Mouse (Mus musculus): ENCODE measurements around the gene Kdm2b. TPM values are rescaled to one million over a fixed set of nuclear protein-coding genes. Genes with fewer than 3 reads are reported as not detected.

The Kdm2b gene
- polyA plus RNA-seq, 1 experiment from 2014 or later, result 33.2 TPM

- peak; percentile 96 for ATAC-seq (ENCODE audit: insufficient read depth, low FRiP score)
- H3K9me3 ChIP-seq (replicated peaks; ENCODE audit: control insufficient read depth, low read length), result no peaks in the 10 kb centered on the region
- peaks cover 34% of the 10 kb centered on the region for H3K4me1 ChIP-seq (ENCODE audit: control insufficient read depth, insufficient read depth, low read length)
- H3K4me3 ChIP-seq (replicated peaks; ENCODE audit: low read length), result peak within 1 kb of the TSS; percentile 84
- peak within 1 kb of the TSS; percentile 68 for H3K4me2 ChIP-seq (ENCODE audit: low read depth, low read length)
- WGBS, result under 1% methylated on average over 93 of the region's 106 CpGs
- peak within 1 kb of the TSS; percentile 98 for H3K27ac ChIP-seq (ENCODE audit: low read length)
- no peaks in the 10 kb centered on the region for H3K36me3 ChIP-seq (ENCODE audit: control insufficient read depth, insufficient read depth, low read length)
- no peaks in the 10 kb centered on the region for H3K27me3 ChIP-seq (ENCODE audit: control insufficient read depth, insufficient read depth, low read length)
- H3K9ac ChIP-seq (ENCODE audit: low read length), result peak within 1 kb of the TSS; percentile 90
Measured at GRCm38 (mm10) chr5:123014753-123015701, 25.4 kb upstream of the Kdm2b start, which contains the start of gene Orai1. Gene Orai1 (plus strand): TSS chr5:123015074.

GRCm38 (mm10) chr5:123013599-123014315 is 24.1 kb upstream of the Kdm2b start:
- Histone ChIP-seq H3K4me1 (ENCODE audit: control insufficient read depth, insufficient read depth, low read length) (peaks cover 35% of the 10 kb centered on the region), H3K4me3 (replicated peaks; ENCODE audit: low read length) (no peak overlapping the region), H3K9me3 (replicated peaks; ENCODE audit: control insufficient read depth, low read length) (no peaks in the 10 kb centered on the region), H3K36me3 (ENCODE audit: control insufficient read depth, insufficient read depth, low read length) (no peaks in the 10 kb centered on the region), H3K27ac (ENCODE audit: low read length) (peak overlapping the region; percentile 88), H3K4me2 (ENCODE audit: low read depth, low read length) (no peak overlapping the region), H3K9ac (ENCODE audit: low read length) (no peak overlapping the region), H3K27me3 (ENCODE audit: control insufficient read depth, insufficient read depth, low read length) (no peaks in the 10 kb centered on the region)
- no peak for ATAC-seq (ENCODE audit: insufficient read depth, low FRiP score)
- 54% methylated on average over 9 of the region's 9 CpGs for WGBS

- no peak overlapping the region for H3K9ac ChIP-seq (ENCODE audit: low read length)
- ATAC-seq (ENCODE audit: insufficient read depth, low FRiP score), result no peak
- no peak overlapping the region for H3K4me3 ChIP-seq (replicated peaks; ENCODE audit: low read length)
- H3K4me2 ChIP-seq (ENCODE audit: low read depth, low read length), result no peak overlapping the region
- no peaks in the 10 kb centered on the region for H3K27me3 ChIP-seq (ENCODE audit: control insufficient read depth, insufficient read depth, low read length)
- 91% methylated on average over 9 of the region's 9 CpGs for WGBS
- peaks cover 27% of the 10 kb centered on the region for H3K4me1 ChIP-seq (ENCODE audit: control insufficient read depth, insufficient read depth, low read length)
- no peaks in the 10 kb centered on the region for H3K9me3 ChIP-seq (replicated peaks; ENCODE audit: control insufficient read depth, low read length)
- H3K27ac ChIP-seq (ENCODE audit: low read length), result no peak overlapping the region
- no peaks in the 10 kb centered on the region for H3K36me3 ChIP-seq (ENCODE audit: control insufficient read depth, insufficient read depth, low read length)
Measured at GRCm38 (mm10) chr5:123011705-123012104, 22.1 kb upstream of the Kdm2b start.

GRCm38 (mm10) chr5:123010806-123011205 is 21.2 kb upstream of the Kdm2b start:
- Histone ChIP-seq H3K4me3 (replicated peaks; ENCODE audit: low read length) (no peak overlapping the region), H3K9me3 (replicated peaks; ENCODE audit: control insufficient read depth, low read length) (no peaks in the 10 kb centered on the region), H3K27ac (ENCODE audit: low read length) (peak overlapping the region; percentile 69; the same call in 1 of the 2 replicates), H3K9ac (ENCODE audit: low read length) (no peak overlapping the region), H3K36me3 (ENCODE audit: control insufficient read depth, insufficient read depth, low read length) (no peaks in the 10 kb centered on the region), H3K27me3 (ENCODE audit: control insufficient read depth, insufficient read depth, low read length) (no peaks in the 10 kb centered on the region), H3K4me1 (ENCODE audit: control insufficient read depth, insufficient read depth, low read length) (peaks cover 19% of the 10 kb centered on the region), H3K4me2 (ENCODE audit: low read depth, low read length) (no peak overlapping the region)
- no peak for ATAC-seq (ENCODE audit: insufficient read depth, low FRiP score)
- 96% methylated on average over 6 of the region's 6 CpGs for WGBS

- Histone ChIP-seq H3K27ac (ENCODE audit: low read length) (peak overlapping the region; percentile 69; the same call in 1 of the 2 replicates), H3K4me3 (replicated peaks; ENCODE audit: low read length) (no peak overlapping the region), H3K9me3 (replicated peaks; ENCODE audit: control insufficient read depth, low read length) (no peaks in the 10 kb centered on the region), H3K27me3 (ENCODE audit: control insufficient read depth, insufficient read depth, low read length) (no peaks in the 10 kb centered on the region), H3K4me2 (ENCODE audit: low read depth, low read length) (no peak overlapping the region), H3K36me3 (ENCODE audit: control insufficient read depth, insufficient read depth, low read length) (no peaks in the 10 kb centered on the region), H3K4me1 (ENCODE audit: control insufficient read depth, insufficient read depth, low read length) (peaks cover 18% of the 10 kb centered on the region), H3K9ac (ENCODE audit: low read length) (no peak overlapping the region)
- no peak for ATAC-seq (ENCODE audit: insufficient read depth, low FRiP score)
- 43% methylated on average over 11 of the region's 11 CpGs for WGBS
Measured at GRCm38 (mm10) chr5:123009873-123010272, 20.2 kb upstream of the Kdm2b start.

- Histone ChIP-seq H3K36me3 (ENCODE audit: control insufficient read depth, insufficient read depth, low read length) (no peaks in the 10 kb centered on the region), H3K27ac (ENCODE audit: low read length) (peak overlapping the region; percentile 69), H3K27me3 (ENCODE audit: control insufficient read depth, insufficient read depth, low read length) (no peaks in the 10 kb centered on the region), H3K4me3 (replicated peaks; ENCODE audit: low read length) (no peak overlapping the region), H3K4me1 (ENCODE audit: control insufficient read depth, insufficient read depth, low read length) (peaks cover 13% of the 10 kb centered on the region), H3K9me3 (replicated peaks; ENCODE audit: control insufficient read depth, low read length) (no peaks in the 10 kb centered on the region), H3K4me2 (ENCODE audit: low read depth, low read length) (no peak overlapping the region), H3K9ac (ENCODE audit: low read length) (no peak overlapping the region)
- 55% methylated on average over 7 of the region's 7 CpGs for WGBS
- no peak for ATAC-seq (ENCODE audit: insufficient read depth, low FRiP score)
Measured at GRCm38 (mm10) chr5:123008877-123009493, 19.4 kb upstream of the Kdm2b start.

- Histone ChIP-seq H3K4me3 (replicated peaks; ENCODE audit: low read length) (no peak overlapping the region), H3K4me1 (ENCODE audit: control insufficient read depth, insufficient read depth, low read length) (peaks cover 11% of the 10 kb centered on the region), H3K36me3 (ENCODE audit: control insufficient read depth, insufficient read depth, low read length) (no peaks in the 10 kb centered on the region), H3K9me3 (replicated peaks; ENCODE audit: control insufficient read depth, low read length) (no peaks in the 10 kb centered on the region), H3K9ac (ENCODE audit: low read length) (peak overlapping the region; percentile 29; the same call in 1 of the 2 replicates), H3K4me2 (ENCODE audit: low read depth, low read length) (no peak overlapping the region), H3K27me3 (ENCODE audit: control insufficient read depth, insufficient read depth, low read length) (no peaks in the 10 kb centered on the region), H3K27ac (ENCODE audit: low read length) (no peak overlapping the region)
- 57% methylated on average over 19 of the region's 19 CpGs for WGBS
- no peak for ATAC-seq (ENCODE audit: insufficient read depth, low FRiP score)
Measured at GRCm38 (mm10) chr5:123005716-123006592, 16.3 kb upstream of the Kdm2b start.

GRCm38 (mm10) chr5:123000901-123001300 is 11.3 kb upstream of the Kdm2b start:
- Histone ChIP-seq H3K4me3 (replicated peaks; ENCODE audit: low read length) (no peak overlapping the region), H3K36me3 (ENCODE audit: control insufficient read depth, insufficient read depth, low read length) (no peaks in the 10 kb centered on the region), H3K9ac (ENCODE audit: low read length) (no peak overlapping the region), H3K4me2 (ENCODE audit: low read depth, low read length) (no peak overlapping the region), H3K9me3 (replicated peaks; ENCODE audit: control insufficient read depth, low read length) (no peaks in the 10 kb centered on the region), H3K27ac (ENCODE audit: low read length) (no peak overlapping the region), H3K27me3 (ENCODE audit: control insufficient read depth, insufficient read depth, low read length) (no peaks in the 10 kb centered on the region), H3K4me1 (ENCODE audit: control insufficient read depth, insufficient read depth, low read length) (peaks cover 3% of the 10 kb centered on the region; the same call in 1 of the 2 replicates)
- ATAC-seq (ENCODE audit: insufficient read depth, low FRiP score), result no peak
- 74% methylated on average over 1 of the region's 1 CpGs for WGBS
